ENCODE assay signal across 21 mouse cellular contexts in genomic region chr15:48898546-48898945, GRCm38 (mm10).
DNase-seq lines count a peak whose midpoint lies in the region; ATAC-seq and TF ChIP-seq lines count a peak whose summit lies in the region.
"Had no signal": no experiment of that assay in that cellular context is flagged by ENCODE, and none has a peak within 500 bp of the region (broad histone marks: within the 10 kb centered on the region; RNA-seq: fewer than 3 reads in every experiment).

No protein-coding gene starts in this region.

- no peaks in the 10 kb centered on the region for H3K36me3 ChIP-seq in liver, adult 2 months (ENCODE audit: control insufficient read depth, insufficient read depth, low read length)
- H3K36me3 ChIP-seq in liver, embryonic 16.5 days (ENCODE audit: control insufficient read depth, insufficient read depth) = no peaks in the 10 kb centered on the region
- no peaks in the 10 kb centered on the region for H3K36me3 ChIP-seq in liver, embryonic 11.5 days (ENCODE audit: control insufficient read depth, insufficient read depth, low read length)
- no peaks in the 10 kb centered on the region for H3K36me3 ChIP-seq in liver, postnatal 0 days (replicated peaks; ENCODE audit: insufficient read depth, low read length)
- H3K36me3 ChIP-seq in liver, embryonic 12.5 days = no peaks in the 10 kb centered on the region
- H3K36me3 ChIP-seq: G1E had no signal

- no peak overlapping the region for H3K4me2 ChIP-seq in liver, embryonic 16.5 days (ENCODE audit: low read depth, low read length)
- H3K4me2 ChIP-seq in liver, embryonic 11.5 days = no peak overlapping the region
- H3K4me2 ChIP-seq in liver, postnatal 0 days (ENCODE audit: low read depth, low read length) = no peak overlapping the region
- no peak overlapping the region for H3K4me2 ChIP-seq in liver, embryonic 12.5 days

- peak; percentile 89 for DNase-seq in liver, adult 2 months (ENCODE audit: extremely low read depth, low read depth, low spot score)
- no peak for DNase-seq in liver
- no peak for DNase-seq in liver, embryonic 11.5 days (ENCODE audit: low spot score)
- DNase-seq in liver, postnatal 0 days = no peak
- DNase-seq: adrenal gland, adult 2 months; adrenal gland, adult 8-10 months; adrenal gland, postnatal 10 days; adrenal gland, postnatal 14 days; adrenal gland, postnatal 25 days; adrenal gland, postnatal 36 days; B cell, adult 2 months; cerebellum, adult 11 months; cerebellum, adult 11-12 months; cerebellum, adult 18-20 months had no signal

- H3K4me1 ChIP-seq in liver, adult 2 months (ENCODE audit: control insufficient read depth, insufficient read depth, low read length) = peaks cover 7% of the 10 kb centered on the region
- no peaks in the 10 kb centered on the region for H3K4me1 ChIP-seq in liver, embryonic 16.5 days (ENCODE audit: control insufficient read depth, low read depth, low read length)
- no peaks in the 10 kb centered on the region for H3K4me1 ChIP-seq in liver, embryonic 11.5 days (replicated peaks; ENCODE audit: control insufficient read depth, insufficient read depth, low read length)
- no peaks in the 10 kb centered on the region for H3K4me1 ChIP-seq in liver, postnatal 0 days (ENCODE audit: insufficient read depth)
- H3K4me1 ChIP-seq in liver, embryonic 12.5 days = no peaks in the 10 kb centered on the region

- H3K9ac ChIP-seq in liver, adult 2 months (ENCODE audit: low read depth, low read length) = no peak overlapping the region
- no peak overlapping the region for H3K9ac ChIP-seq in liver, embryonic 16.5 days (ENCODE audit: low read depth, low read length)
- H3K9ac ChIP-seq in liver, embryonic 11.5 days (ENCODE audit: low read depth, low read length) = no peak overlapping the region
- H3K9ac ChIP-seq in liver, postnatal 0 days (replicated peaks) = no peak overlapping the region
- H3K9ac ChIP-seq in liver, embryonic 12.5 days = no peak overlapping the region

- 0 out of 2 replicates have a peak, but pooled peaks have one; percentile 13 for ATAC-seq in liver, embryonic 16.5 days (ENCODE audit: low read depth)
- no peak for ATAC-seq in liver, embryonic 11.5 days (replicated peaks; ENCODE audit: low FRiP score)
- peak; percentile 64 for ATAC-seq in liver, postnatal 0 days
- ATAC-seq in liver, embryonic 12.5 days = no peak
- ATAC-seq: activated CD4-positive, CD25-positive, alpha-beta regulatory T cell, adult 4 months; CD4-positive, CD25-positive, alpha-beta regulatory T cell, adult 4 months; Patski had no signal

- peak overlapping the region; percentile 67 for H3K27ac ChIP-seq in liver, adult 2 months (replicated peaks; ENCODE audit: insufficient read depth, low read depth, low read length)
- H3K27ac ChIP-seq in liver, embryonic 16.5 days (ENCODE audit: low read length) = no peak overlapping the region
- no peak overlapping the region for H3K27ac ChIP-seq in liver, embryonic 11.5 days (ENCODE audit: low read depth, low read length)
- H3K27ac ChIP-seq in liver, postnatal 0 days (ENCODE audit: low read depth) = no peak overlapping the region
- no peak overlapping the region for H3K27ac ChIP-seq in liver, embryonic 12.5 days

- no peak for TF ChIP-seq CTCF in liver, adult 2 months (IDR thresholded peaks at IDR 0.05; ENCODE audit: low read depth, low read length)
- TF ChIP-seq CTCF in liver, postnatal 0 days (IDR thresholded peaks at IDR 0.05; ENCODE audit: low read depth) = no peak

- no peak for TF ChIP-seq EP300 in liver, postnatal 0 days (IDR thresholded peaks at IDR 0.05; ENCODE audit: low read depth)

- TF ChIP-seq POLR2A in liver, adult 2 months (IDR thresholded peaks at IDR 0.05; ENCODE audit: extremely low read depth, insufficient read depth, low read length) = no peak

- 16% methylated on average over 3 of the region's 3 CpGs for WGBS in liver, adult 2 months
- WGBS in liver, embryonic 16.5 days (ENCODE audit: insufficient replicate concordance) = 47% methylated on average over 3 of the region's 3 CpGs
- WGBS in liver, embryonic 11.5 days = 58% methylated on average over 3 of the region's 3 CpGs
- 43% methylated on average over 3 of the region's 3 CpGs for WGBS in liver, postnatal 0 days (ENCODE audit: insufficient replicate concordance)
- WGBS in liver, embryonic 12.5 days (ENCODE audit: insufficient replicate concordance) = 51% methylated on average over 3 of the region's 3 CpGs

- H3K79me2 ChIP-seq in liver, adult 2 months (ENCODE audit: control insufficient read depth, insufficient read depth, low read length) = no peaks in the 10 kb centered on the region

- H3K9me3 ChIP-seq in liver, embryonic 16.5 days (replicated peaks; ENCODE audit: control insufficient read depth, low read length) = no peaks in the 10 kb centered on the region
- H3K9me3 ChIP-seq in liver, embryonic 11.5 days (ENCODE audit: control insufficient read depth, low read length) = no peaks in the 10 kb centered on the region
- H3K9me3 ChIP-seq in liver, postnatal 0 days (ENCODE audit: low read length) = no peaks in the 10 kb centered on the region
- H3K9me3 ChIP-seq in liver, embryonic 12.5 days (replicated peaks) = no peaks in the 10 kb centered on the region
- H3K9me3 ChIP-seq: G1E had no signal

- no peak overlapping the region for H3K4me3 ChIP-seq in liver, adult 2 months (ENCODE audit: insufficient read depth, low read depth, low read length)
- no peak overlapping the region for H3K4me3 ChIP-seq in liver, embryonic 16.5 days (ENCODE audit: low read depth, low read length)
- H3K4me3 ChIP-seq in liver, embryonic 11.5 days (ENCODE audit: low read depth, low read length) = no peak overlapping the region
- H3K4me3 ChIP-seq in liver, postnatal 0 days (ENCODE audit: low read depth, low read length) = no peak overlapping the region
- H3K4me3 ChIP-seq in liver, embryonic 12.5 days = no peak overlapping the region

- no peaks in the 10 kb centered on the region for H3K27me3 ChIP-seq in liver, adult 2 months (ENCODE audit: control insufficient read depth, insufficient read depth, low read length)
- H3K27me3 ChIP-seq in liver, embryonic 16.5 days (ENCODE audit: control insufficient read depth, insufficient read depth, low read depth, low read length) = no peaks in the 10 kb centered on the region
- no peaks in the 10 kb centered on the region for H3K27me3 ChIP-seq in liver, embryonic 11.5 days (replicated peaks; ENCODE audit: control insufficient read depth, insufficient read depth, low read length)
- H3K27me3 ChIP-seq in liver, postnatal 0 days (ENCODE audit: insufficient read depth, low read length) = no peaks in the 10 kb centered on the region
- H3K27me3 ChIP-seq in liver, embryonic 12.5 days (replicated peaks) = no peaks in the 10 kb centered on the region
- H3K27me3 ChIP-seq: CH12.LX, Patski had no signal

Comparison
In these comparisons a context has a peak if more than half of its experiments do, and no peak if none do; other contexts are left out.
1. ATAC-seq: peak in liver, embryonic 16.5 days (single experiment) and liver, postnatal 0 days (single experiment); none in liver, embryonic 11.5 days (single experiment) and liver, embryonic 12.5 days (single experiment).